Mouse (Mus musculus) C2C12 (cell line): ENCODE results near the gene Gm20708. TPM values are rescaled to one million over a fixed set of nuclear protein-coding genes. Genes with fewer than 3 reads are reported as not detected.
A peak's percentile ranks its signal among the peaks of the same experiment; 100 is the strongest.

Source experiments
- H3K27me3 ChIP-seq: one replicate; pipeline ENCODE4 v1.6.1; 2011; ENCODE audit not compliant: control insufficient read depth, insufficient read depth, insufficient read length
- H3K36me3 ChIP-seq: one replicate; pipeline ENCODE4 v1.6.1; 2011; ENCODE audit not compliant: control insufficient read depth, insufficient read depth
- H3K4me3 ChIP-seq: one replicate; pipeline ENCODE4 v1.5.1; 2011; ENCODE audit warnings: mild to moderate bottlenecking, control low read depth; ENCODE audit not compliant: poor library complexity, insufficient read depth, severe bottlenecking
- H3K79me2 ChIP-seq: one replicate; pipeline ENCODE4 v1.6.1; 2011; ENCODE audit not compliant: control insufficient read depth, insufficient read depth
- H3K79me3 ChIP-seq: one replicate; pipeline ENCODE4 v1.6.1; 2011; ENCODE audit warnings: low read depth, control low read depth
- H3ac ChIP-seq: one replicate; pipeline ENCODE3; 2011; ENCODE audit warnings: low read depth; ENCODE audit not compliant: control insufficient read depth, insufficient read length
- CEBPB ChIP-seq: IDR thresholded peaks from one replicate; pipeline ENCODE4 v1.6.1; 2011; ENCODE audit warnings: low read depth, mild to moderate bottlenecking, control low read depth, moderate library complexity
- CTCF ChIP-seq: IDR thresholded peaks from one replicate; pipeline ENCODE4 v1.5.1; 2011; ENCODE audit not compliant: control insufficient read depth, insufficient read depth, insufficient read length
- FOSL1 ChIP-seq: IDR thresholded peaks from one replicate; pipeline ENCODE4 v1.8.0; 2011; ENCODE audit warnings: mild to moderate bottlenecking, low read length; ENCODE audit not compliant: poor library complexity, insufficient read depth, severe bottlenecking
- MAX ChIP-seq: IDR thresholded peaks from one replicate; pipeline ENCODE4 v1.6.1; 2011; ENCODE audit warnings: mild to moderate bottlenecking, control low read depth
- MYOD1 ChIP-seq: IDR thresholded peaks from one replicate; pipeline ENCODE4 v1.6.1; 2011; ENCODE audit warnings: low read depth; ENCODE audit not compliant: control insufficient read depth, insufficient read length
- MYOG ChIP-seq: IDR thresholded peaks from one replicate; pipeline ENCODE4 v1.6.1; 2011; ENCODE audit not compliant: control insufficient read depth, insufficient read length; ENCODE audit errors: extremely low read depth
- USF1 ChIP-seq: IDR thresholded peaks from one replicate; pipeline ENCODE4 v1.6.1; 2011; ENCODE audit warnings: low read depth, mild to moderate bottlenecking, control low read depth, moderate library complexity
- polyA plus RNA-seq: library from polyadenylated mRNA; unstranded; fragments of >200 nt; fragmentation: generic; extraction: Trizol; gene quantifications from one replicate; pipeline ENCODE4 v1.2.1, GENCODE M21; 2012; ENCODE audit warnings: missing spikeins

Gene Gm20708
- polyA plus RNA-seq, 1 experiment, result 0.16 TPM

DNA sequence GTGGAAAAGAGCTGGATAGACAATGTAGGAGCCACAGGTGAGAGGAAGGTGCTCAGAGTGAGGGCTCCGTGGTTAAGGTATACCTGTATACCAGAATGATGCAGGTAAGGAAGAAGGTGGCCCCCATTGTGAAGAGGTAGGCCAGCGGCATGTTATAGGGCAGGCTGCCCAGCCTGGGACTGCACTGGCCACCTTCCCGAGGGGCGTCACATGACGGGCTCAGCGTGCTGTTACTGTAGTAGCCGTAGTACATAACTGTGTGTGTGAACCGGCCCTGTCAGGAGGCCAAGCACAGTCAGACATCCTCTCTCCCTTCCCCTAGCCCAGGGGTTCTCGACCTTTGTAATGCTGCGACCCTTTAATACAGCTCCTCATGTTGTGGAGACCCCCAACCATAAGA is 34.5 kb upstream of the Gm20708 start:
- Histone ChIP-seq H3K4me3 (no peak overlapping the region), H3K36me3 (no peaks in the 10 kb centered on the region), H3K27me3 (no peaks in the 10 kb centered on the region), H3ac (no peak overlapping the region), H3K79me2 (no peaks in the 10 kb centered on the region), H3K79me3 (no peaks in the 10 kb centered on the region)
- TF ChIP-seq CEBPB, result no peak

DNA sequence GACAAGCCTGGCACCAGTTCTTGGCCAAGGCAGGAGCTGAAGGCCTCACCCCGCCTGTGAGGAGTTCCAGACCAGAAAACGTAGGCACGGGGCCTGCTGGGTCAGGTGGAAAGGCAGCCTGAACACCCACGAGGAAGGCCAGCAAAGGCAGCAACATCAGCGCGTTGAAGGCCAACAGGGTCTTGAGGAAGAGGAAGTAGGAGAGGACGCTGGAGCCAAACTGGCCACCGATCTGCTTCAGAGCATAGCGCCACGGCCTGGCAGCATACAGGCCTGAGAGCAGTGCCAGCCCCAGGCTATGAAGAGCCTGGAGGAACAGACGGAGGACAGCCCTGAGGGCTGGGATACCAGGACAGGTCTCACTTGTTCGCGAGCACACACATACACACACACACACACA is 33.9 kb upstream of the Gm20708 start:
- no peaks in the 10 kb centered on the region for H3K27me3 ChIP-seq

DNA sequence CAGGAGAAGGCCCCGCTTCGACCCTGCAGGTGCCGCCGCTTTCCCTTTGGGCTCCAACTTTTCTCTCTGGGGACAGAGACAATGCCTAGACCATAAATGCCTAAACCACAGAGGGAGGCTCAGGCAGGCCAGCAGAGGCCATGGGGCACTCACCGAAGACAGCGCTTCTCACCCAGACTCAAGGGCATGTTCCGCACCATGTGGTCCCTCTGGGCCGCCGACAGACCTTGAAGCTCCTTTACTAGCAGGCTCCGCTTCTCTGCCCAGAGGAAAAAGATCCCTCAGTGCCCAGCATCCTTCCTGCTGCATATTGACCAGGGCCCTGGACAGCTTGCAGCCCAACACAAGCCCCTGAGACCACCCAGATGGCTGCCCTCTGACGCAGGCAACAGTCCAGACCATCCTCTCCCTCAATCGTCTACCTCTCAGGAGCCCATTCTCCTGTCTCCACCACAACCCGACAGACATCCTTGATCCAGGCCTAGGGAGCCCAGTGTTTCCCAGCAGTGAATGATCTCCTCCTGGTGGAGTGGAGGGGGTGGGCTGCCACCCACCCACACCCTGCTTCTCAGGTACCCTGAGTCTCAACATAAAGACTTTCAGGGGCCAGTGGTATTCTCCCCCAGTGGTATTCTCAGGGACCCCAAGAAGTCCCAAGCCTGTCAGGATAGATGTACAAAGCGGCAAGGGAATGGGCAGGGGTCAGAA is 33.2 kb upstream of the Gm20708 start:
- Histone ChIP-seq H3K79me3 (no peaks in the 10 kb centered on the region), H3K79me2 (no peaks in the 10 kb centered on the region), H3K4me3 (no peak overlapping the region), H3K36me3 (no peaks in the 10 kb centered on the region), H3K27me3 (no peaks in the 10 kb centered on the region), H3ac (no peak overlapping the region)
- TF ChIP-seq MYOG (no peak), CEBPB (no peak), MAX (no peak), CTCF (no peak), MYOD1 (no peak), FOSL1 (no peak)

More for the DNA sequence above, 33.9 kb upstream of the Gm20708 start:
- TF ChIP-seq MYOG (no peak), MYOD1 (no peak), MAX (no peak), FOSL1 (no peak), CEBPB (no peak), CTCF (no peak), USF1 (no peak)
- no peak overlapping the region for H3ac ChIP-seq
- no peaks in the 10 kb centered on the region for H3K36me3 ChIP-seq
- no peaks in the 10 kb centered on the region for H3K79me3 ChIP-seq
- H3K4me3 ChIP-seq, result no peak overlapping the region
- no peaks in the 10 kb centered on the region for H3K79me2 ChIP-seq

DNA sequence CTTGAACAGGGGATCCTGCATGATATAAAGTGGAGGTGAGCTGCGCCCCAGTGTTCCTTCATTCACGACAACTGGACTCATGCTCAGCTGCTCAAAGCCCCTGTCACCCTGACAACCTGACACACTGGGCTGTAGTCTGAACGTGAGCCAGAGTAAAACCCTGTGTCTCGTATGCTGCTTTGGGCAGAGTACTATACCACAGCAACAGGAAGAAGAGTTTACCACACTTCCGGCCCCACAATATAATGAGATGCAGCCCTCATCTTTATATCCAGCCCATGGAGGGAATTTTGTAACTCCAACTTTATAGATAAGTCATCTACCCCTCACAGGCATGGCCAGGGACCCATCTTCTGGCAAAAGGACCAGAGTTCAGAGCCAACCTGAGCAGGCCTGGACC is 32.4 kb upstream of the Gm20708 start:
- Histone ChIP-seq H3K27me3 (no peaks in the 10 kb centered on the region), H3K79me3 (no peaks in the 10 kb centered on the region), H3ac (no peak overlapping the region), H3K36me3 (no peaks in the 10 kb centered on the region), H3K4me3 (no peak overlapping the region), H3K79me2 (no peaks in the 10 kb centered on the region)
- no peak for TF ChIP-seq MYOD1
- TF ChIP-seq USF1, result no peak
- no peak for TF ChIP-seq FOSL1
- TF ChIP-seq MYOG, result no peak
- TF ChIP-seq CTCF, result no peak
- TF ChIP-seq MAX, result no peak
- no peak for TF ChIP-seq CEBPB

DNA sequence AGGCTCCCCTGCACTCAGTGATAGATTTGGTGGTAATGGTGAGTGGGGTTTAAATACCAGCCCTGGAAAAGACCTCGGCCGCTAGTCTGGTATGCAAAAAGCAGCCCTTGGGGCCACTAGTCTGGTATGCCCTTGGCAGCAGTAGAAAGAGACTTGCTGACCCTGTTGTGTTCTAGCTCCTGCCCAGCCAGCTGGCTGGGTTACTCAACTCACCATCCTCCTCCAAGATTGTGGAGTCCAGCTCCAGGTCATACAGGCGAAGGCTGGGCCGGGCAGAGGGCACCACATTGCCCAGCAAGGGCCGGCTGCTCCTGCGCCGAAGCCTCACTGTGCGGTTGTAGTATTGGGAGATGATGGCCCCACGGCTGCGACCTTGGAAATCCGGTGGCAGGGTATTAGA is 31.4 kb upstream of the Gm20708 start:
- Histone ChIP-seq H3K4me3 (no peak overlapping the region), H3ac (no peak overlapping the region), H3K79me2 (no peaks in the 10 kb centered on the region), H3K79me3 (no peaks in the 10 kb centered on the region), H3K36me3 (no peaks in the 10 kb centered on the region), H3K27me3 (no peaks in the 10 kb centered on the region)
- no peak for TF ChIP-seq CTCF
- TF ChIP-seq CEBPB, result no peak
- TF ChIP-seq FOSL1, result no peak
- no peak for TF ChIP-seq MAX
- no peak for TF ChIP-seq MYOD1
- no peak for TF ChIP-seq MYOG
- no peak for TF ChIP-seq USF1

DNA sequence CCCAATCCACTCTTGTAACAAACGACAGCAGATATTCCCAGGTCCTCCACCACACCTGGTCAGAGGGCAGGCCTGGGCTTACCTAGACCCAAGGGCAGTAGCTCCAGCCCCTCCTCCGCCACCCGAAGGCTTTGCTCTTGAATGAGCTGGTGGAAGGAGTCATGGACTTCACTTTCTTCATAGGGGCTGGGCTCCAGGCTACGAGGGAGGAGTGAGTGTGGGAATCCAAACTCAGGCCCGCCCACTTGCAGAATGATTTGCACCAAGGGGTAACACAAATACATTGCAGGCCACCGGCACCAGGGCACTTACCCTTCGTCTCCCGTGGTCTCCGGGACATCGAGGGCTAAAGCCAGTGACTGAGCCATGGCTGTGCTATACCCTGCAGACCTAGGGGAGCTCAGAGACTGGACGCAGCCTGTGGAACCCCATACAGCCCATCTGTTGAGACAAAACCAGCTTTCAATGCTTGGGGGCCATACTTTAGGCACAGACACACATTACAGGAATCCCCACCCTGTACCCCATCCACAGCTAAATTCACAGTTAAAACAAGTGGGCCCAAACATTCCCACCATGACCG is 30.5 kb upstream of the Gm20708 start:
- Histone ChIP-seq H3K27me3 (no peaks in the 10 kb centered on the region), H3K4me3 (peak overlapping the region; percentile 42), H3K36me3 (no peaks in the 10 kb centered on the region), H3K79me2 (no peaks in the 10 kb centered on the region), H3K79me3 (no peaks in the 10 kb centered on the region), H3ac (peak overlapping the region; percentile 64)
- TF ChIP-seq CTCF (no peak), CEBPB (no peak), MAX (no peak), MYOG (no peak), USF1 (no peak), MYOD1 (no peak), FOSL1 (no peak)
